Mouse (Mus musculus) spleen, embryonic (tissue): ENCODE measurements around the gene Cdh3.

Source experiments
- CTCF ChIA-PET: fragments of 350-600 bp; sonication (Branson Sonifier 250); formaldehyde crosslinking; loops from one replicate; lab custom pipeline; 2022; lab: Charles Lee

The Cdh3 gene

DNA sequence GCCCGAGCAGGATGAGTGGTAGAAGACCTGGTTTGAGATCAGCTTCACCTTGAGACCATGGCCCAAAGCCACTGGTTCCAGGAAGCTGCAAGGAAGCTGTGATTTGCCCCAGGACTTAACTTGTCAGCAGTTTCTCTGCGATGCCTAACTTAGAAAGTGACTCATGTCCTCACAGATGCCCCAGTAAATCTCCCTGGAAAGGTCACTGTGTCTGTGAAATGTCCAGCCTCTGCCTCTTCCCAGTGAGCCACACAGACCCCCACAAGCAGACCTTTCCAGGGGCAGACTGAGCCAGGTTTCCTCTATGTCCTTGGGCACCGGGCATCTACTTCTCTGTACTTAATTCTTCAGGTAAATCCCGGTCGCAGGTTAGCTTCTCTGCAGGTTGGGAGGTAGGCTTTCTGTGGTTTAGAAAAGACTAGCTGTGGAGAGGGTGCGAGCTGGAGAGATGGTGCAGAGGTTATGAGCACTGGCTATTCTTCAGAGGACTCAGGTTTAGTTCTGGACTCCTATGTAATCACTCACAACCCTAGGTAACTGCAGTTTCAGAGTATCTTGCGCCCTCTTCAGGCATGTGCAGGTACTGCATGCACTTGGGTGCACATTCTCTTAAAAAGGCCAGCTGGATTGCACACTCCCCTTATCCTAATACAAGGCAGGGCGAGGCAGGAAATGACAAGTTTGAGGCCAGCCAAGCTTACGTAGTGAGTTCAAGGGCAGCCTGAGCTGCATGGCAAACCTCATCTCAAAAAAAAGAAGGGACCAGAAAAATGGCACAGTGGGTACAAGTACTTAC, 16.7 kb downstream of the Cdh3 start:
- CTCF ChIA-PET, result no interaction called here

DNA sequence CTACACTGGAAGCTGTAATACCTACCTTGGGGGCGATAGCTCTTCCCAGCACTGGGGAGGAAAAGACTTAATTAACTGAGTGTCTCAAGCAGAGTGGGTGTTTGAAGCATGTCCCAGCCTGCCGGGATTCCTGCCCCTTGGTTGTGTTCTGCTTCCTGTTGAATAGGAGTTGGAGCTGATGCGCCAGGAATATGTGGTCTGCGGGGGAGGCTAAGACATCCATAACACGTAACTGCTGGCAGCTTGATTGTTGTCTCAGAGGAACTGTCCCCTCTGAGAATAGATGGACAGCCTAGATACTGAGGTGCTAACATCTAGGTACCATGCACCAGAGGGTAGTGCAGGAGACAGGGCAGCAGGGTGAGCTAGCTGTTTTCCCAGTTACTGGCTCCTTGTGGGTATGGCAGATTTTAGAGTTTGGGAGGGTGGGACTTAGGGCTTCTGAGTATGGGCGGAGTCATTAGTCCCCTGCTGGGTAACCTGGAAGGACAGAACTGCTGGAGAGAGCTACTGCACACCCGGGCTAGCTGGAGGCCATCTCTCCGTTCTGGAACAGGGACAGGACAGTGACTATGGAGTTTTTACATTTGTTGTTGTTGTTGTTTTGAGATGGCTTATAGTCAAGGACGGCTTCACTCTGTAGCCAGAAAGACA, 18.0 kb downstream of the Cdh3 start:
- CTCF ChIA-PET, result interaction anchor here (0.7 kb wide), 1 partner anchor 244 kb away, joined by 9 read pairs; no protein-coding TSS in a partner anchor

DNA sequence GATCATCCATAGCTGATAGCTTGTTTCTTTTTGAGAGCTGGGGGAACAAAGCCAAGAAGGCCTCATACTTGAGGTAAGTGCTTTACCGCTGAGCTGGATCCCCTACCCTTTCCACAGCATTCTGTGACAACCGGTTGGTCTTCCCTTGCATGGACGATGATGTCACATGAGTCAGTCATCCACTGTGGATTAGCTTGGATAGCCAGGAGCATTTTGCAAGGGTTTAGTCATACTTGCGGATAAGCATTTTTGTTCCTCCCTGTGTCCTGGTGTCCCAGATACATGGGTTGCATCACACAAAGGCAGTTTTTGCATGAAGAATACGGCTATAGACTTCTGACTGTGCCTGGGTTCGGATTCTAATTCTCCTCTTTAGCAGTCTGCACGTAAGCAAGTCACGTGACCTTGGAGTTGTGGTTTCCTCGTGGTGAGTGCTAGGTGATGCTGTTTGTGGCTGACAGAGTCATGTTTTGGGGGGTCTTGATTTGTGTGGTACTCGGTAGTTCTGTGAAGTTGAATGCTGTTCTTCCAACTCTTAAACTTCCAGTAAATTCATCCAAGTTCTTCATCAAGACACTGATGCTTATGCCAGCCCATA, 19.3 kb downstream of the Cdh3 start:
- CTCF ChIA-PET, result no interaction called here

DNA sequence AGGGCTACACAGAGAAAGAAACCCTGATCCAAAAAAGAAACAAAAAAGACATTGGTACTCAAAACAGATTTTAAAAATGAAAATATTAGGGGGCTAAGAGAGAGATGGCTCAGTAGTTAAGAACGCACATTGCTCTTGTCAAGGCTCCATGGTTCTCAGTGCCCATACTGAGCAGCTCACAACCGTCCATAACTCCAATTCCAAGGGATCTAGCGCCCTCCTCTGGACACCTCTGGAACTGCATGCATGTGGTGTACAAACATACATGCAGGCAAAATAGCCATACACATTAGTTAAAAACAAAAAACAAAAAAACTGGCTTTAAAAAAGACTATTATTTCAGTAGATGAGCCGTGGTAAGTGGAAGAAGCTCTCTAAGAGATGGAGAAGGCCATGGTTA, 19.9 kb downstream of the Cdh3 start:
- CTCF ChIA-PET, result no interaction called here

DNA sequence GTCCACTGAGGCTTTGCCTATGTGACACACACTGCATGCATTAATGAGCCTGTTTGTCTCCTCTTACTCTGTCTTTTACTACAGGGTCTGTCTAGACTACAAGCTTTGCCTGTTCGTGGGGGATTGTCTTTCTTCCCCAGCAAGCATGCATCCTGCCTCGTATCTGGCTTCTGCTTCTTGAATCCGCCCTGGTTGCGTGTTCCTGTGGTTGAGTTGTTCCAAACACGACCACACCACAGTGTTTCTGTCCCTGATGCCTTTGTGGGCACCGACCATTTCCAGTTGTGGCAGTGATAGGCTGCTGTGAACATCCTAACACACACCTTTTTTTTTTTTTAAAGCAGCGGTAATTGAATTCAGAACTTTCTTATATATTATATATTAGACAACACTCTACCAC, 23.0 kb downstream of the Cdh3 start:
- CTCF ChIA-PET, result no interaction called here

DNA sequence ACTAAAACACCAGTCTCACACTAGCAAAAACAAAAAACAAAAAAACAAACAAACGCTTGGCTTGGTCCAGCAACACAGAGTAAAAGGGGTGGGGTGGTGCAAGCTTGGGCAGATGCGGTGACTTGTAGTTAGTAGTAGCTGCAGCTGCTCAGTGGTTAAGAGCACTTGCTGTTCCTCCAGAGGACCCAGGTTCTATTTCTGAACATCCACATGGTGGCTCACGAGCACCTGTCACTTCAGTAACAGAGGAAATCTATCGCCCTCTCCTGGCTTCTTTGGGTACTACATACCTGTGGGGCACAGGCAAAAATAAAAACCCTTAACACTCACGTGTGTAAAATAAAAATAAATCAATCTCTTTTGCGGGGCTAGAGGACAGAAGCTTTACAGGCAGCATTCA, 23.8 kb downstream of the Cdh3 start:
- CTCF ChIA-PET, result interaction anchor here (0.5 kb wide), 1 partner anchor 11 kb away, joined by 3 read pairs; no protein-coding TSS in a partner anchor

DNA sequence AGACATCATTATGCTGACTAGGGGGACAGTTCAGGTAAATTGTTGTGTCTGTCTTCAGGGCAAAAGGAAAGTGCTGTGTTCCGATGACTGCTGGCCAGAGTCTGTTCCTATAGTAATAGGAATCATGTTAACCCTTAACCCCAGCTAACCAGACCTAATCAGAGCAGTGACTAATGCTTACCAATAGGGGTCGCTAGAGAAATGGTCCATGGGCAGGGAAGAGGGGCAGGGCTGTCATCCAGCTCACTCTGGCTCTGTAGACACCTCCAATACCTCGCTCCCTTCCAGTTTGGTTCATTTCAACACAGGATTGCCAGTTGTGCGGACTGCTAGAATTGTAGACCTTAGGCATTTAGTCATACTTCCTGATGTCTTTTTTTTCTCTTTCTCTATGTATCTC, 24.8 kb downstream of the Cdh3 start:
- CTCF ChIA-PET, result no interaction called here

DNA sequence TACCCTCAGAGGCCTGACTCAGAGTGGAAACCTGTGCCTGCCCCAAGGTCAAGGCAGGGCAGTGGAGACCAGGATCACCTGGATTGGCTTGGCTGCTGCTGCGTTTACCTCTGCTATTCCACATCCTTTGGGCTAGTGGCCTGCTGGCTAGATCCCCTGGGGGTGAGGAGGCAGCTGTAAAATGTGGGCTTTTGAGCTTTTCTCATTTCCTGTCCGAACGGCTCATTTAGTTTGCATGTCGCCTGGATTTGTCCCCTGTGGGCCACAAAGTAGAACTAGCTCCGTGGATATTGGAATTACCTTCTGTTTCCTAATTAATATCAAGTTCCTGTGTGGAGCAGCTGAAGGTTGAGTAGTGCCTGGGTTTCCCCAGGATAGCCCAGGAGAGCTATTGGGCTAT, 28.5 kb downstream of the Cdh3 start:
- CTCF ChIA-PET, result interaction anchor here (0.7 kb wide), 1 partner anchor 108 kb away, joined by 3 read pairs; no protein-coding TSS in a partner anchor

DNA sequence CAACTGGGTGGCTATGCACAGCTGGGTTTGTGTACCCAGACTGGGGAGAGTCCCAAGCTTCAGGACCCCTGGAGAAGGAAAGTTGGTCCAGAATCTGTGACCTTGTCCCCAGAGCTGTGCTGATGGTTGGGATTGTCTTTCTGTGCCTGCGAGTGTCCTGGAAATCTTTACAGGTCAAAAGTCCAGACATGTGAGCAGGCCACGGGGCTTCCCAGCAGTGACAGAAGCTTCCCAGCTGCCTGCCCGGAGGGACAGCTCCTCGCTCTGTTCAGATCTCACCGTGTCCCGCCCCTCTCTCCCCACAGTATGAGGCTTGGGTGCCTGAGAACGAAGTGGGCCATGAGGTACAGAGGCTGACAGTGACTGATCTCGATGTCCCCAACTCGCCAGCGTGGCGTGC, 30.3 kb downstream of the Cdh3 start:
- CTCF ChIA-PET, result no interaction called here

DNA sequence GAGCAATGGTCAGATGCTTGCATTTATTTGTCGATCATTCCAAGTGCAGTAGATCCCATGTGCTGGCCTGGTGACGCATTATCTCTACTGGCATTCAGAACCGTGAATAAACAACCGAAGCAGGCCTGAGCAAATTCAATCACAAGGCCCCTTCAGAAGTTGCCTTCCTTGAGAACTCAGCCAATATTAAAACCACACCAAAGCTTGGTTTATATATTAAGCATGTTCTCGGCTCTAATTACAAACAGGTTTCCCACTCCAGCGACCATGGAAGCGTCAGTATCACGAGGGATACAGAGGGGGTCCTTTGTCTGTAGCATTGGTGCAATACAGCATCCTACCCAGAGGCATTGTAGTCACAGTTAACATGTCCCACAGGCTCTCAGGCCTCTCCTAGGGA, 32.4 kb downstream of the Cdh3 start:
- CTCF ChIA-PET, result no interaction called here

DNA sequence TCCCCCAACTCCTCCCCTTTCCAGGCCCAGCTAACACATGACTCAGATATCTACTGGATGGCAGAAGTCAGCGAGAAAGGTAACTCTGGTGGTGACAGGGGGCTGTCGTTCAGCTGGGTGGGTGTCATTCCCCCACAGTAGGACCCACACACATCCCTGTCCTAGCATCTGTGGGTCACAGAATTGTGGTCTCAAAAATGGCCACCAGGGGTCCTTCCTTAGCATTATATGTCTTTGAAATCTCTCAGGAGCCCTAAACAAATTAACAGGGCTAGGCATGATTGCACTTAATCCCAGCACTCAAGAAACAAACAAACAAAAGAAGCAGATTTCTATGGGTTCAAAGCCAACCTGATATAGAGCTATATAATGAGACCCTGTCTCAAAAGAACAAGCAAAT, 34.5 kb downstream of the Cdh3 start:
- CTCF ChIA-PET, result interaction anchor here (0.6 kb wide), 1 partner anchor 211 kb away, joined by 11 read pairs; no protein-coding TSS in a partner anchor

DNA sequence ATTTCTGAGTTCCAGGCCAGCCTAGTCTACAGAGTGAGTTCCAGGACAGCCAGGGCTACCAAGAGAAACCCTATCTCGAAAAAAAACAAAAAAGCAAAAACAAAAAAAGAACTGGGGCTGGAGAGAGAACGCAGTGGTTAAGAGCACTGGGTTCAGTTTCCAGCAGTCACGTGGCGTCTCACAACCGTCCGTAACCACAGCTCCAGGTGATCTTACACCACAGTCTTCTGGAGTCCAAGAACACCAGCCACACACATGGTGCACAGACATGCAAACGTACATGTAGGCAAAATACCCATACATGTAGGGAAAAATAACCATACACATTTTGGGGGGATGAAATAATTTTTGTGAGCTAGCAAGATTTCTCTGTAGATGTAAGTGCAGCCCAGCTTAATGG, 36.1 kb downstream of the Cdh3 start:
- CTCF ChIA-PET, result interaction anchor here (0.5 to 0.6 kb wide), 2 partner anchors 26 to 40 kb away, joined by 3 to 4 read pairs; partner anchors contain the start of gene Gm10073

DNA sequence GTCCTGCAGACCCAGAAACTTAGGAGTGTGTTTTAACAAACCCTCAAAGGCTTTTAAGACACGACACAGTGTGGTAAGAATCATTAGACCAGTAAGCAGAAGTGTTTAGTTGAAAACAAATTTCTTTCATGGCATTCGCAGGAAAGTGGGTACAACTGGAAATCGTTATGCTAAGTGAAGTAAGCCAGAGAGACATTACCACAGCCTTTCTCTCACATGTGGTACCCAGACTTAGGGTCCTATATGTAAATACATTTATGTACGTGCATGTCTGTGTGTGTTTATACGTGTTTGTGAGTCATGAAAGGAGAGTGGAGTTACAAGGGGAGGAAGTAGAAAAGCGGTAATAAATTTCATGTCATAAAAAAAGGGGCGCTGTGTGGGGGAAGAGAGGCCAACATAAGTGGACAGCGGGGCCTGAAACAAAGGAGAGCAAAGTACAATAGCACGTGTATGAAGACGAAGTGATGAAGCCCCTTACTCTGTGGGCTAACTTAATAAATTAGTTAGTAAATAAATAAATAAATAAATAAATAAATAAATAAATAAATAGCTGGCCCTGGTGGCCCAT, 37.8 kb downstream of the Cdh3 start:
- CTCF ChIA-PET, result no interaction called here

DNA sequence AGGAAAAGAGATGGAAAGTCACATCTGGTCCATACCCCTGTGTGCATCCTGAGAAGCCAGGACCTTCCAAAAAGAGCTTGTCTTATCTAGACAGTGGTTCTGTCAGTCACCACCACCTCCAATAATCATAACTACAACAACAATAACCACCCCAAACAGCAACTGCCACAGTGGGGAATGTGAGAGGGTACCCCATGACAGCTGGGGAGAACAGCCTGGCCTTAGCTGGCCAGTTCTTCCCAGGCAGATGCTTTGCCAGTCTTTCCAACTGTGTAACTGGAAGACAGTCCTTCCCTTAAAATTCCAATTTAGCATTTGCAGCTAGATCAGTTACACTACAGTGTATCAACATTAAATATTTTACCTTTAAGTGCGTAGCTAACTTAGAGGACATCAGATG, 40.2 kb downstream of the Cdh3 start:
- CTCF ChIA-PET, result no interaction called here

DNA sequence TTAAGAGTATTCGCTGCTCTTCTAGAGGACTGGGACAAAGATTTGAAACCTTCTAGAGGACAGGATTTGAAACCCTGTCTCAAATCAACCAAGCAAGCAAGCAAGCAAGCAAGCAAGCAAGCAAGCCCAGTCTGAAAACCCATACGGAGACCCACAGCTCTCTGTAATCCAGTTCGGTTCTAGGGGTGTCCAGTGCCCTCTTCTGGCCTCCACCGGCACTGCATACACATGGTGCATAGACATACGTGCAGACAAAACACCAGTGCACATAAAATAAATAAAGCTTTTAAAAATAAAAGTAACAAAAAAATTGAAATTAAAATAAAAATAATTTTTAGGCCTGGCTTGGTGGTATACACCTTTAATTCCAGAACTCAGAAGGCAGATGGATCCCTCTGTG, 43.3 kb downstream of the Cdh3 start:
- CTCF ChIA-PET, result no interaction called here

DNA sequence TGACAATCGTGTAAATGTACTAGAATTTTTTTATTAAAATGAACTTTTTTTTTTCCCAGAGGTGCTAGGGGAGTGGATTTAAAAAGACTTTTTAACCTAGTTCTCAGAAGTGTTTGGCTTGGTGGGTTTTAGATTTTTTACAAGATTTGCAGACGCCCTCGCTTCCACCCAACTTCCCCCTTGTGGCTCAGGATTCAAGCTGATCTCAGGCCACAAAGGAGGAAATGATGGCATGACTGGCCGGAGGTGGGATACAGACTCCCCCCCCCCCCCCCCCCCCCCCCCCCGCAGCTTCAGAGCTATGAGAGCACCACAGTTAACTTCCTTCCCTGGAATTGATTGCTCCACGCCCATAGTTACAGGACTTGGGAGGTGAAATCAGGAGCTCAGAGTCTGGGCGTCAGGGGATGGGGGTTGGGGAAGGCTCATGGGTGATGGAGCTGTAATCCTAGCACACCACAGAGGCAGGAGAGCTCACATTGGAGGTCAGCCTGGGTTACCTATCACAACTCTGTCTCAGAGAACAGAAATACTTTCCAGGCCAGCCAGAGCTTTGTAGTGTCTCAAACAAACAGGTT, 45.5 kb downstream of the Cdh3 start:
- CTCF ChIA-PET, result no interaction called here

DNA sequence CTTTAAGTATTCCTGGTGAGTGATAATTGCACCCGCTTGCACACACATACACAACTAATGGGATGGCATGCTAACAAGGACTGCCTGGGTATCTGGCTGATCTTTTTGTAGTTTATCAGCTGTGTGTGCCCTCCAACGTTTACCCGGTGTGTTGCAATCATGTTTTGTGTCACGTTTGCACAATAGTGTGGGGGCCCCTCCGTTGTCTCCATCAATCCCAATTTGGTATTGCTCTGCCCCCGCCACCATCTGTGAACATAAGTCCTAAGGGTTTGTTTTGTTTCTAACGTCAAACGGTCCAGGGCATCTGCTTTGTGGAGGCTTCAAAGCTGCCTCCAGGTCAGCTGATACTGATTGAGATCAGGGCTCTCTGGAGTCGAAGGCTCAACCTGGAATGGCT, 49.2 kb downstream of the Cdh3 start:
- CTCF ChIA-PET, result no interaction called here

DNA sequence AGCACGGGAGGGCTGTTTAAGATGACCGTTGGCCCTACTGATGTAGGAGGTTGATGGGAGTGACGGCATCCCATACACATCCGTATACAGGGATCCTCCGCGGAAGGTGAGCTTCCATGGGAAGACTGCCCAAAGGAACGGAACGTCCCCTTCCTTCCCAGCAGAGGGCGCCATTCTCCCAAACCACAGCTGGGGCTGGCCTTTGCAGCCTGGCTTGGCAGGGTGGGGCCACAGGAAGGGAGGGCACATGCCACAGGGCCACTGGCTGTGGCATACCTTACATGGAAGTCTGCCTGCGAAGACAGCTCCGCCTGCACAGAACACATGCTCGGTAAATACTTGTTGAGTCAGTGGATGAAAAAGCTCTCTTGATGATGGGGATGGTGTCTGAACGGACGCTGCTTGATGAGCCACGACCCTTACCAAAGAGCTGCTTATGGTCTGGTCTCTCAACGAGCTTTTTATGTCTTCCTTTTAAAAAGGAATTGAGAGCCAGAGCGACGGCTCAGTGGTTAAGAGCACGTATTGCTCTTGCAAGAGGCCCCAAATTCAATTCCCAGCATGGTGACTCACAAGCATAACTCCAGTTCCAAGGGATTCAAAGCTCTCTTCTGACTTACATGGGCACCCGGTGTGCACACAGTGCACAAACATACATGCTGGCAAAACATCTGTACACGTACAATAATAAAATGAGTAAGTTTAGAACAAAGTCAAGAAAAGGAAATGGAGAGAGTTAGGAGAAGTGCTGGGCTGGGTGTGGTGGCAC, 50.6 kb downstream of the Cdh3 start:
- CTCF ChIA-PET, result interaction anchor here (0.6 kb wide), 1 partner anchor 893 kb away, joined by 5 read pairs; no protein-coding TSS in a partner anchor

DNA sequence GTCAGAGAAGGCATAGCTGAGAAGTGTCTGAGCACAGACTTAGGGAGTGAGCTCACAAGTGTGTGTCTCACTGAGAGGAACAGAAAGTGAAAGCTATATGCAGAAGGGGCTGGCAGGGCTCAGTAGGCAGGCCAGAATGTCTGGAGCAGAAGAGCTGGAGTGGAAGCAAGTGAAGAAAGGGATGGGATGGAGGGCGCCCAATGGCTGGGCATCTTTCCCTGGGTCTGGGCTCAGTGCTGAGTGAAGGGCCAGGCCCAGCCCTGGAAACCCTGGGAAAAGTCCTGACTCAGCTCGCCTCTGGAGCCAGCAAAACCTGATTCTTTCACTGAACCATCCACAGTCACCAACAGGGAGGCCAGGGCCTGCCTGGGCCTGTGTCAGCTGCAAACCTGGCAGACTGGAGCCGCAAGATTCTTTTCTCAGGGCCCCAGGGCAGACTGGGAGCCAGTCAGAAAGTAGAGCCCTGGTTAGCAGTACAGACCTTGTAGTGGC, 53.0 kb downstream of the Cdh3 start:
- CTCF ChIA-PET, result no interaction called here

DNA sequence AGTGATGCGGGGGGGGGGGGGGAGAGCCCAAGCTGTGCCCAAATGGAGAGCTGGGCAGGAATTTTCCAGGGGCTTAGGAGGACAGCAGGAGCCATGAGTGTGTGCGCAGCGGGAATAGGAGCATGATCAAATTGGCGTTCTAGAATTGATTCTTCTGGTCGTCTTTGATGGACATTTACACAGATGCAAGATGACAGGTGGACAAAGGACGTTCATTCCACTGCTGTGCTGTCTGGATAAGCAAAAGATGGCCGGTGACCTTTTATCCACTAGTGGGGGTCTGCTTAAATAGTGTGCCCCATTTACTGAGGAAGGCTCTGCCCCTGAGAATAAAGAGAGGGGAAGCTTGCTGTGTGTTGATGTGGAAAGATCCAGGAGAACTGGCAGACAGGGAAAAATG, 58.3 kb downstream of the Cdh3 start:
- CTCF ChIA-PET, result no interaction called here

DNA sequence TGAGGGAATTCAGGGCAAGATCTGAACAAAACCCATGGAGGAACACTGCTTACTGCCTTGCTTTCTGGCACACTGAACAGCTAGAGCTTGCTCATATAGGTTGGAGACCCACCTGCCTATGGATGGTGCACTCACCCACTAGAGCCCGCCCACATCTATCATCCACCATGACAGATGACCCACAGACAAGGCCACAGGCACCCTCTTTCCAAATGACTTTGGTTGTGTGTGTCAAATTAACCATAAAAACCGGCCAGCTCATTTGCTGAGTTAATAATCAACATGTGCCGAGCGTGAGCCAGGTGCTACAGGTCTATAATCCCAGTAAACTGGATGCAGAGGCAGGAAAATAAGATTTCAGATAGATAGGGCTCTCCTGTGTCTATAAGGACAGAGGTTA, 59.7 kb downstream of the Cdh3 start:
- CTCF ChIA-PET, result no interaction called here
